Mouse (Mus musculus) spleen, adult 2 months (tissue): ENCODE data around the gene Rere.

ENCODE experiments used
- CTCF ChIP-seq: fragments of 200-500 bp; IDR thresholded peaks from 2 replicates; pipeline ENCODE4 v1.5.1; 2011; ENCODE audit warnings: mild to moderate bottlenecking, inconsistent platforms; ENCODE audit not compliant: insufficient read depth, insufficient read length, insufficient replicate concordance; ENCODE audit errors: extremely low read depth
- POLR2A ChIP-seq: fragments of 200-500 bp; IDR thresholded peaks from 2 replicates; pipeline ENCODE4 v1.6.1; 2011; ENCODE audit warnings: low read depth, low read length, inconsistent platforms

- TF ChIP-seq CTCF (no peak), POLR2A (no peak)
Measured at GRCm38 (mm10) chr4:150260745-150261144, 20.7 kb upstream of the Rere start.
